Mouse (Mus musculus): ENCODE results near the gene Alkbh3. TPM values are rescaled to one million over a fixed set of nuclear protein-coding genes. Genes with fewer than 3 reads are reported as not detected.

Gene Alkbh3
- polyA plus RNA-seq, 1 experiment = 62.3 TPM

DNA sequence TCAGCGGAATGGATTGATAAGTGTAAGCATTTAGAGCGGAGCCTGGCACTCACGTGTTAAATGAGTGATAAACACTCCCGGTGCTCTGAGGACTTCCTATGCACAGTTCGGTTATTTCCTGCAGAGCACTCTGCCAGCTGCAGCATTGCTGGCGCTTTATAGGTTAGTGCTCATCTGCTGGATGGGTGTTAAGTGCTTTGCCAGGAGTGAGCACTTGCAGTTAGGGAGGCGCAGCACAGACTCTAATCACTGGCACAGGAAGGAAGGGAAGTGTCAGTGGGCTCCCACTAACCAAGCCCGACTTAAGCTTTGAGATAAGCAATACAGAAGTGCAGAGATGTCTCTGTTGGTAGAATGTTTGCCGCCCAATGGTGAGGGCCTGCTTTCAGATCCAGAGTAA, 72.1 kb downstream of the Alkbh3 start:
- no peak overlapping the region for H3K27ac ChIP-seq (ENCODE audit: insufficient read depth, low read depth, low read length)
- H3K27me3 ChIP-seq (replicated peaks; ENCODE audit: control insufficient read depth, insufficient read depth, low read length) = no peaks in the 10 kb centered on the region
- peak; percentile 14 for DNase-seq
- no peaks in the 10 kb centered on the region for H3K4me1 ChIP-seq (ENCODE audit: control insufficient read depth, insufficient read depth, low read length)
- 50% methylated on average over 9 of the region's 9 CpGs for WGBS
- TF ChIP-seq POLR2A (IDR thresholded peaks at IDR 0.05; ENCODE audit: low read depth, low read length) (no peak), CTCF (conservative IDR thresholded peaks at IDR 0.05; ENCODE audit: insufficient read depth, insufficient read length, low read depth, low read length) (no peak)
- no peaks in the 10 kb centered on the region for H3K36me3 ChIP-seq (ENCODE audit: control insufficient read depth, insufficient read depth, low read length)
- H3K4me3 ChIP-seq (ENCODE audit: insufficient read depth, low read depth, low read length) = no peak overlapping the region

Other genes with a start within 250 kb of the Alkbh3 start
- 46.5 and 50.7 TPM in 2 replicates for gene Ext2, start 188.2 kb downstream of the Alkbh3 start, polyA plus RNA-seq (2012; rRNA removed)
- 14.8 and 16.3 TPM in 2 replicates for gene Accs, start 160.9 kb downstream of the Alkbh3 start, polyA plus RNA-seq (2012; rRNA removed)
- 0.16 and 0.17 TPM in 2 replicates for gene Accsl, start 141.7 kb downstream of the Alkbh3 start, polyA plus RNA-seq (2012; rRNA removed)
- 12.2 and 14.9 TPM in 2 replicates for gene Gm13889, start 53.6 kb downstream of the Alkbh3 start, polyA plus RNA-seq (2012; rRNA removed)
- gene Gm27027, start 14.5 kb downstream of the Alkbh3 start, polyA plus RNA-seq (2012; rRNA removed) = not detected in 2 replicates
- 27.2 and 32.4 TPM in 2 replicates for gene Hsd17b12, start 147.2 kb upstream of the Alkbh3 start, polyA plus RNA-seq (2012; rRNA removed)